Mouse (Mus musculus): ENCODE data around the gene Cmtm7.

The Cmtm7 gene

DNA sequence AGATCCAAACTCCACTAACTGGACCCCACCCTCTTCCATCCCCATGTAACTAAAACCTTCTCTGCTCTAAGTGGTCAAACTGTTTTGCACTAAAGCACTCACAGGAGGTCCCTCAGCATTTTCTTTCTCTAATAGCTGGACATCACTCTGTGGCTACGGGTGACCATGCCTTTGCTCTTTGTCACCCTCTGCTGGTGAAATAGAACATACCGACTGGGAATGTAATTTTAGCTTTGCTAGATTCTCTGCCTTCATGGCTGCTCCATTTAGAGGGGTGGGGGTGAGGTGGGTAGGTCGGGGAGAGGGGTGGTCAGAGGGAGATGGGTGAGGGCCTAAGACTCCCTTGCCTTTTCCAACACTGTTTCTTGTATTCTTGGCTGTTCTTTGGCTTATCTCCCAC, 54.3 kb downstream of the Cmtm7 start:
- DNase-seq (ENCODE audit: low read depth, low spot score) = peak; percentile 53

DNA sequence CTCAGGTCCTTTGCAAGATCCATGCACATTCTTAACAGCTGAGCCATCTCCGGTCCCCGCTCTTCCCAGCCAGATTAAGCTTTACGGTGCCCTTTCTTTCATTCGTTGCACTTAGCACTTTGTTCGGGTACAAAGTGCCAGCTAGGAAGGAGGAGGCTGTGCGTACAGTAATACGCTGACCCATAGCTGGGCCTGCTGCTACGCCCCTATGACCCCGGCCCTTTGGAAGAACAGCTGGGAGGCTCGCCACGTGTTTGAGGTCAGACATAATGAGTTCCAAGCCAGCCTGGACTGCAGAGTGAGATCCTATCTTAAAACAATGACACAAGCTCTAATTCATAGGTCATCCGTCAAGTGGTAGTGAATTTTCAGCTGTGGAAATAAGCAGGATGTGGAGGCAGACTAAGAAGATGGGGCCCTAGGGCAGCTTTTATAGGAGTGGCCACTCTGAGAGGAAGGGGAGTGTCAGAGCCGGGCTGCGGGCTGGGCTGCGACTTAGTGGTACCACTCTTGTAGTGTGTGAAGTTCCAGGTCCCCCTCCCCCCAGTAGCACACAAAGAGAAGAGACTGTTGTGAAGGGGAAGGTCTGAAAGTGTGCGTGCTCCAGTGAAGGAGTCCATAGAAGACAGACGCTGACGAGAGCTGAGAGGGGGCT, 64.9 kb downstream of the Cmtm7 start:
- no peak for DNase-seq (ENCODE audit: low read depth, low spot score)

- no peak for DNase-seq (ENCODE audit: low read depth, low spot score)
These were observed 68.2 kb downstream of the Cmtm7 start for GRCm38 (mm10) chr9:114713481-114713880.

DNA sequence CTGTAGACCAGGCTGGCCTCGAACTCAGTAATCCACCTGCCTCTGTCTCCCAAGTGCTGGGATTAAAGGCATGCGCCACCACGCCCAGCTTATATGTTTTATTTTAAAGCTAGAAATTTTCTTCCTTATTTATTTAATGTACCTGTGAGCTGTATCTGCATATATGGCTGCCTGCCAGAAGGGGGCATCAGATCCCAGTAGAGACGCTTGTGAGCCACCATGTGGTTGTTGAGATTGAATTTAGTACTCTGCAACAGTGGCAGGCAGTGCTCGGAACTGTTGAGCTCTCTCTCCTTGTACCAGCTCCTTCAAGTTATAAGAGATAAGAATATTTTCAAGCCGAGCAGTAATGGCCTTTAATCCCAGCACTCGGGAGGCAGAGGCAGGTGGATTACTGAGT, 71.3 kb downstream of the Cmtm7 start:
- no peak for DNase-seq (ENCODE audit: low read depth, low spot score)

GRCm38 (mm10) chr9:114707805-114708204, 73.9 kb downstream of the Cmtm7 start:
- DNase-seq (ENCODE audit: low read depth, low spot score) = no peak

Data from embryo, embryonic 11.5 days (tissue).